Mouse (Mus musculus) mesoderm, embryonic 11.5 days (tissue): ENCODE measurements around the gene Zfp354a.
"Not testable (repeated sequence)": the region's sequence is repeated elsewhere in the genome, so short reads cannot be mapped to it uniquely, and the experiment has no call there.

ENCODE experiments used
- DNase-seq: peaks from one replicate; pipeline ENCODE4 v3.0.0-alpha.2; 2012; ENCODE audit warnings: low read depth, low spot score

The Zfp354a gene

GRCm38 (mm10) chr11:51059151-51059571 lies at the start of gene Zfp354a:
Gene Zfp354a (plus strand): TSS chr11:51059257.
- peak; percentile 82 for DNase-seq

- no peak for DNase-seq
These were observed 47.2 kb upstream of the Zfp354a start for GRCm38 (mm10) chr11:51011821-51012220.

- DNase-seq, result no peak
These were observed 45.1 kb upstream of the Zfp354a start, which contains the start of gene Olfr54 for GRCm38 (mm10) chr11:51013936-51014335. Gene Olfr54 (plus strand): TSS chr11:51014236.

GRCm38 (mm10) chr11:51016341-51016740 lies 42.7 kb upstream of the Zfp354a start:
- no peak for DNase-seq

GRCm38 (mm10) chr11:51026811-51027210 lies 32.2 kb upstream of the Zfp354a start:
- DNase-seq, result not testable (repeated sequence)

GRCm38 (mm10) chr11:51029381-51029780 lies 29.7 kb upstream of the Zfp354a start:
- not testable (repeated sequence) for DNase-seq

- no peak for DNase-seq
These were observed 28.8 kb upstream of the Zfp354a start for GRCm38 (mm10) chr11:51030225-51030624.

- peak; percentile 60 for DNase-seq
These were observed 26.2 kb upstream of the Zfp354a start for GRCm38 (mm10) chr11:51032851-51033250.

GRCm38 (mm10) chr11:51034141-51034540 lies 24.9 kb upstream of the Zfp354a start:
- not testable (repeated sequence) for DNase-seq

GRCm38 (mm10) chr11:51035951-51036350 lies 23.1 kb upstream of the Zfp354a start:
- no peak for DNase-seq

- not testable (repeated sequence) for DNase-seq
These were observed 14.3 kb upstream of the Zfp354a start for GRCm38 (mm10) chr11:51044776-51045175.

GRCm38 (mm10) chr11:51047809-51048208 lies 11.2 kb upstream of the Zfp354a start, which contains the start of gene Olfr1375:
Gene Olfr1375 (plus strand): TSS chr11:51048109.
- not testable (repeated sequence) for DNase-seq

- DNase-seq, result no peak
These were observed 7.4 kb upstream of the Zfp354a start for GRCm38 (mm10) chr11:51051678-51052077.

GRCm38 (mm10) chr11:51053230-51053629 lies 5.8 kb upstream of the Zfp354a start:
- peak; percentile 11 for DNase-seq

- DNase-seq, result no peak
These were observed 583 bp downstream of the Zfp354a start for GRCm38 (mm10) chr11:51059640-51060039.

- no peak for DNase-seq
These were observed 1.9 kb downstream of the Zfp354a start for GRCm38 (mm10) chr11:51060981-51061380.

- no peak for DNase-seq
These were observed 4.2 kb downstream of the Zfp354a start for GRCm38 (mm10) chr11:51063276-51063675.

GRCm38 (mm10) chr11:51063841-51064240 lies 4.8 kb downstream of the Zfp354a start:
- DNase-seq, result no peak

GRCm38 (mm10) chr11:51084527-51084926 lies 25.5 kb downstream of the Zfp354a start:
- DNase-seq, result peak; percentile 7

- no peak for DNase-seq
These were observed 26.2 kb downstream of the Zfp354a start for GRCm38 (mm10) chr11:51085269-51085668.

GRCm38 (mm10) chr11:51107261-51107660 lies 48.2 kb downstream of the Zfp354a start:
- DNase-seq, result no peak

- DNase-seq, result no peak
These were observed 51.6 kb downstream of the Zfp354a start for GRCm38 (mm10) chr11:51110621-51111020.
